Mouse (Mus musculus): ENCODE results near the gene Gcnt2.

Gcnt2 gene

DNA sequence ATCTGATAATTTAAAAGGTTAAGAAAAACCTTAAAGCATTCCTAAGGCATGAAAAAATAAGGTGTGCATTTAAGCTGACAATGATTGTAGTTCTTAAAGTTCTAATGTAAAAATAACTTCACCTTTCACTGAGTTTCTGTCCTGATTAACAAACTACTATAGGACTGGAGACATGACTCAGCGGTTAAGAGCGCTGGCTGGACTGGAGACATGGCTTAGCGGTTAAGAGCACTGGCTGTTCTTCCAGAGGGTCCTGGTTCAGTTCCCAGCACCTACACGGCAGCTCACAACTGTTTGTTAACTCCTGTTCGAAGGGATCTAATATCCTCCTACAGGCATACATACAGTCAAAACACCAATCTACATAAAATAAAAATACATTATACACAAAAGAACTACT lies 142.4 kb downstream of the Gcnt2 start:
- no peak for DNase-seq

DNA sequence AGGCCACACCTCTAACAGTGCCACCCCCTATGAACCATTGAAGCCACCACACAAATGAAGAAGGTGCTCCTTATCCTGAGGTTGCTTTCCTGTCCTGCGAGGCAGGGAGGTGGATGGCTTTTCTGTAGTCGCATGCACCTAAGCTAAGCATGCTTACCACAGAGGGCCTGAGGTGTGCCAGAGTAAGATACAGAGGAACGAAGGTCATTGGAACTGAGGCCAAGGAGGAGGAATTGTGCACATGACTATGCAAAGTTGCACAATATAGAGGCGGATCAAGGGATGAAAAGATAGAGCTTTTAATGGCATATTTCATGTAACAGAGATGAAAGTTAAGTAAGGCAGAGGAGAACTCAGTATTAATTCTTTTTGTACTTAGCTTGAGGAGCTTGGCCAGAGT lies 146.7 kb downstream of the Gcnt2 start:
- no peak for DNase-seq

DNA sequence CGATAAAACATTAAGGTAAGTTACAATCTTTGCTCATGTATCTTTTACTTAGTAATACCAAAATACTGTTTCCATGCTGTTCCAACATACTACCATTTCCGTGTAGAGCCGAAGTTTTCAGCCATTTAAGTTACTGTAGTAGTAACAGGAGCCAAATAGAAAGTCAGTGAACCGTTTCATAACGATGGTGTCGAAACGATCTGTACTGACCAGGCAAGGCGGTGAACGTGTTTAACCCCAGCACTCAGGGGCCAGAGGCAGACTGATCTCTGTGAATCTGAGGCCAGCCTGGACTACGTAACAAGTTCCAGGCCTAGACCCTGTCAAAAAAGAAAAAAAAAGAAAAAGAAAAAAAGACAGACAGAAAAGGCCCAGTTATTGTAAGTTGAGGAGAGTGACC lies 148.7 kb downstream of the Gcnt2 start:
- no peak for DNase-seq

DNA sequence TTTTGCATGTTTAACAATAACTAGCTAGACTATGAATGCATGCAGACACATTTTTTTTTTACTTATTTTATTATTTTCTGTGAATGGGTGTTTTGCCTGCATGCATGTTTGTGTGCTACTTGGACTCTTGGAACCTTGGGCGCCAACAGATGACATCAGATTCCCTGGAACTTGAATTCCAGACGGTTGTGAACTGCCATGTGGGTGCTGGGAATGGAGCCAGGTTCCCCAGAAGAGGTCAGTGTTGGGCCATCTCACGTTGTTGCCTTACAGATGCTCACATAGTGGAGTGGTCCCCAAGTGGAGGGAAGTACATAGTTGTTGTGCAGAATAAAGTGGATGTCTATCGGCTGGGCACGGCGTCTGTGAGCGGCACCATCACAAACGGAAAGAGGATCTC lies 149.4 kb downstream of the Gcnt2 start:
- DNase-seq, result no peak

Data from thymus, postnatal 4 days (tissue).